Mouse (Mus musculus): ENCODE measurements around the gene Piwil1. TPM values are rescaled to one million over a fixed set of nuclear protein-coding genes. Genes with fewer than 3 reads are reported as not detected.

Piwil1 gene
- polyA plus RNA-seq, 1 experiment from 2014 or later: not detected

DNA sequence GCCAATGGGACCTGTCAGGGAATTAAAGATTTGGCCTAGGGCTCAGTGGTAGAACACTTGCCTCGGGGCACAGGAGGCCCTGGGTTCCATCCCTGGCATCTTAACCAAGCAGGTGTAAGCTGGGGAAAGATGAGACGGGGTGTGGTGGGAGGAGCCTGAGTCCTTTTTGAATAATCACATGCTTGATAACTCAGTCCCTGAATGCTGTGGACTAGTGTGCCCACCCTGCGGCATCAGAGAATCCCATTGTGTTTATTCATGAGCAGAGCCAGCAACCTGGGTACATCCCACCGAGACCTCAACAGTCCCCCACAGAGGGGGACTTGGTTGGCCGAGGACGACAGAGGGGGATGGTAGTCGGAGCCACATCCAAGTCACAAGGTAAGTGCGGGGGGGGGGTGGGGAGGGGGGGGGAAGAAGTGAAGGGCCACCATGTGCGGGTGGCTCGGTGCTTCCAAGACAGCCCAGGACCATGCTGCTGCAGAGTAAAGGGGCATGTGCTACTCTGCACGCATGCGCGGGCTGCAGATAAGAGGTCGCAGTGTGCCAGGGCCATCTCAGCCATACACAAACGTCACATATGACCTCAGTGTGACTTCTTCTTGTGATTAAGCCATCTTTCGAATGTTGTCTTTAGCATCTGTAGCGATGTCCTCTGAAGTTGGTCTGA, 37.0 kb downstream of the Piwil1 start:
- ATAC-seq (no peak), DNase-seq (ENCODE audit: low spot score) (no peak)
- Histone ChIP-seq H3K9me3 (ENCODE audit: low read length) (no peaks in the 10 kb centered on the region), H3K27me3 (replicated peaks; ENCODE audit: insufficient read depth, low read length) (no peaks in the 10 kb centered on the region), H3K4me3 (ENCODE audit: low read depth, low read length) (no peak overlapping the region), H3K27ac (ENCODE audit: low read length) (no peak overlapping the region), H3K9ac (replicated peaks; ENCODE audit: low read depth) (no peak overlapping the region), H3K4me1 (ENCODE audit: insufficient read depth, low read depth, low read length) (no peaks in the 10 kb centered on the region), H3K4me2 (replicated peaks; ENCODE audit: low read depth, low read length) (no peak overlapping the region), H3K36me3 (ENCODE audit: insufficient read depth, low read length) (no peaks in the 10 kb centered on the region)
- 48% methylated on average over 14 of the region's 17 CpGs for WGBS
- TF ChIP-seq CTCF (IDR thresholded peaks at IDR 0.05) (no peak), EP300 (IDR thresholded peaks at IDR 0.05) (no peak)

- 41% methylated on average over 8 of the region's 8 CpGs for WGBS
- H3K4me2 ChIP-seq (replicated peaks; ENCODE audit: low read depth, low read length): no peak overlapping the region
- no peaks in the 10 kb centered on the region for H3K27me3 ChIP-seq (replicated peaks; ENCODE audit: insufficient read depth, low read length)
- H3K27ac ChIP-seq (ENCODE audit: low read length): no peak overlapping the region
- no peak for DNase-seq (ENCODE audit: low spot score)
- no peaks in the 10 kb centered on the region for H3K36me3 ChIP-seq (ENCODE audit: insufficient read depth, low read length)
- ATAC-seq: no peak
- H3K9ac ChIP-seq (replicated peaks; ENCODE audit: low read depth): no peak overlapping the region
- H3K4me3 ChIP-seq (ENCODE audit: low read depth, low read length): no peak overlapping the region
- H3K9me3 ChIP-seq (ENCODE audit: low read length): no peaks in the 10 kb centered on the region
- no peaks in the 10 kb centered on the region for H3K4me1 ChIP-seq (ENCODE audit: insufficient read depth, low read depth, low read length)
- TF ChIP-seq CTCF (IDR thresholded peaks at IDR 0.05): peak; percentile 19; the same call in 1 of the 2 replicates
- no peak for TF ChIP-seq EP300 (IDR thresholded peaks at IDR 0.05)
Measured at GRCm38 (mm10) chr5:128739838-128740171, 37.5 kb downstream of the Piwil1 start.

GRCm38 (mm10) chr5:128744351-128744750, 42.0 kb downstream of the Piwil1 start:
- TF ChIP-seq CTCF (IDR thresholded peaks at IDR 0.05): no peak
- no peak for TF ChIP-seq EP300 (IDR thresholded peaks at IDR 0.05)
- H3K4me3 ChIP-seq (ENCODE audit: low read depth, low read length): no peak overlapping the region
- ATAC-seq (no peak), DNase-seq (ENCODE audit: low spot score) (no peak)
- no peak overlapping the region for H3K9ac ChIP-seq (replicated peaks; ENCODE audit: low read depth)
- 80% methylated on average over 6 of the region's 6 CpGs for WGBS
- no peaks in the 10 kb centered on the region for H3K4me1 ChIP-seq (ENCODE audit: insufficient read depth, low read depth, low read length)
- H3K9me3 ChIP-seq (ENCODE audit: low read length): no peaks in the 10 kb centered on the region
- no peak overlapping the region for H3K4me2 ChIP-seq (replicated peaks; ENCODE audit: low read depth, low read length)
- H3K27ac ChIP-seq (ENCODE audit: low read length): no peak overlapping the region
- no peaks in the 10 kb centered on the region for H3K36me3 ChIP-seq (ENCODE audit: insufficient read depth, low read length)
- no peaks in the 10 kb centered on the region for H3K27me3 ChIP-seq (replicated peaks; ENCODE audit: insufficient read depth, low read length)

DNA sequence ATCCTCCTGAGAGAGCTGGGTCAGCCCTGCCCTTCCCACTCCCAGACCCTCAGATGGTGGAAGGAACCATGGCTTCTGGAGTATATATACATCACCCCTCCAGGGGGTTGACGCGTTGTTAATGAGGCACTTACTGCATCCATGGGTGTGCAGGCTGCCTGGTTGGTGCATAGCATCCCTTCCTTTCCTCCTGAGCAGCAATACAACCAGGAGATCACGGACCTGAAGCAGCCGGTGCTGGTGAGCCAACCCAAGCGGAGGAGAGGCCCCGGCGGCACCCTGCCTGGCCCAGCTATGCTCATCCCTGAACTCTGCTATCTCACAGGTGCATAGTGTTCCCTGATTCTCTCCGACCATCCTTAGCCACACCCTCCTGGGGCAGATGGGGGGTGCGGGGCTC, 42.9 kb downstream of the Piwil1 start:
- 72% methylated on average over 9 of the region's 9 CpGs for WGBS
- TF ChIP-seq EP300 (IDR thresholded peaks at IDR 0.05) (no peak), CTCF (IDR thresholded peaks at IDR 0.05) (no peak)

DNA sequence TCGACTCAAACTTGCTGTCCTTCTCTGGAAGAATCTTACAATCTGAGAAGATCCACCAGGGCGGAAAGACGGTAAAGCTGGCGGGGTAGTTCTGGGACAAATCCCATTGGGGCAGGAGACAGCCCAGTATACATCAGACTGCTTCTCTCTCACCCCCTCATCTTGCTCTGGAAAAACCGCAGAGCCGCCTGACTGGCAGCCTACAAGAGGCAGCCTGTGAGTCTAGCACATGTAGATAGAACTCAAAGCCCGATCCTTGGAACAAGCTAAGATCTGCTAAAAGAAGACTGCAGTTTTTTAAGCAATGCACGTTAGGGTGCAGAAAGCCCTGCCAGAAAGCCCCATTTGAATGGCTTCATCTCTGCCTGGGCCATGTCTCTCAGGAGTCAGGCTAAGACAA, 43.9 kb downstream of the Piwil1 start:
- Histone ChIP-seq H3K27me3 (replicated peaks; ENCODE audit: insufficient read depth, low read length) (no peaks in the 10 kb centered on the region), H3K9ac (replicated peaks; ENCODE audit: low read depth) (no peak overlapping the region), H3K4me2 (replicated peaks; ENCODE audit: low read depth, low read length) (no peak overlapping the region), H3K27ac (ENCODE audit: low read length) (no peak overlapping the region), H3K36me3 (ENCODE audit: insufficient read depth, low read length) (no peaks in the 10 kb centered on the region), H3K9me3 (ENCODE audit: low read length) (no peaks in the 10 kb centered on the region), H3K4me3 (ENCODE audit: low read depth, low read length) (no peak overlapping the region), H3K4me1 (ENCODE audit: insufficient read depth, low read depth, low read length) (no peaks in the 10 kb centered on the region)
- no peak for TF ChIP-seq CTCF (IDR thresholded peaks at IDR 0.05)
- WGBS: 78% methylated on average over 8 of the region's 8 CpGs
- DNase-seq (ENCODE audit: low spot score) (no peak), ATAC-seq (no peak)

More for the DNA sequence above, 42.9 kb downstream of the Piwil1 start:
- DNase-seq (ENCODE audit: low spot score): no peak
- ATAC-seq: no peak
- Histone ChIP-seq H3K4me2 (replicated peaks; ENCODE audit: low read depth, low read length) (no peak overlapping the region), H3K4me3 (ENCODE audit: low read depth, low read length) (no peak overlapping the region), H3K4me1 (ENCODE audit: insufficient read depth, low read depth, low read length) (no peaks in the 10 kb centered on the region), H3K27ac (ENCODE audit: low read length) (no peak overlapping the region), H3K27me3 (replicated peaks; ENCODE audit: insufficient read depth, low read length) (no peaks in the 10 kb centered on the region), H3K9me3 (ENCODE audit: low read length) (no peaks in the 10 kb centered on the region), H3K9ac (replicated peaks; ENCODE audit: low read depth) (no peak overlapping the region), H3K36me3 (ENCODE audit: insufficient read depth, low read length) (no peaks in the 10 kb centered on the region)

- Histone ChIP-seq H3K4me2 (replicated peaks; ENCODE audit: low read depth, low read length) (no peak overlapping the region), H3K4me3 (ENCODE audit: low read depth, low read length) (no peak overlapping the region), H3K36me3 (ENCODE audit: insufficient read depth, low read length) (no peaks in the 10 kb centered on the region), H3K4me1 (ENCODE audit: insufficient read depth, low read depth, low read length) (no peaks in the 10 kb centered on the region), H3K27ac (ENCODE audit: low read length) (no peak overlapping the region), H3K9me3 (ENCODE audit: low read length) (no peaks in the 10 kb centered on the region), H3K27me3 (replicated peaks; ENCODE audit: insufficient read depth, low read length) (no peaks in the 10 kb centered on the region), H3K9ac (replicated peaks; ENCODE audit: low read depth) (no peak overlapping the region)
- ATAC-seq: no peak
- 40% methylated on average over 8 of the region's 8 CpGs for WGBS
- no peak for DNase-seq (ENCODE audit: low spot score)
- TF ChIP-seq EP300 (IDR thresholded peaks at IDR 0.05): no peak
- no peak for TF ChIP-seq CTCF (IDR thresholded peaks at IDR 0.05)
Measured at GRCm38 (mm10) chr5:128761118-128761517, 58.8 kb downstream of the Piwil1 start.
